ENCODE assay signal across 15 mouse cellular contexts in genomic region chr11:88847281-88848006, GRCm38 (mm10). TPM values are rescaled to one million over a fixed set of nuclear protein-coding genes. Genes with fewer than 3 reads are reported as not detected.
DNase-seq lines count a peak whose midpoint lies in the region; ATAC-seq and TF ChIP-seq lines count a peak whose summit lies in the region.
"Had no signal": no experiment of that assay in that cellular context is flagged by ENCODE, and none has a peak within 500 bp of the region (broad histone marks: within the 10 kb centered on the region; RNA-seq: fewer than 3 reads in every experiment).

No protein-coding gene starts in this region.

- H3K79me2 ChIP-seq in liver, adult 2 months (ENCODE audit: control insufficient read depth, insufficient read depth, low read length), result peaks cover 49% of the 10 kb centered on the region; the same call in 1 of the 2 replicates

- no peak for ATAC-seq in heart, embryonic 15.5 days (replicated peaks; ENCODE audit: insufficient number of reproducible peaks, insufficient read depth, low FRiP score, low read depth)
- no peak for ATAC-seq in hindbrain, postnatal 0 days
- ATAC-seq: inflammation-experienced regulatory T-cells, adult 6 months had no signal

- no peak for TF ChIP-seq CTCF in liver, adult 2 months (IDR thresholded peaks at IDR 0.05; ENCODE audit: low read depth, low read length)
- TF ChIP-seq CTCF in embryonic fibroblast, embryonic 13.5 days (IDR thresholded peaks at IDR 0.05; ENCODE audit: borderline replicate concordance, insufficient read depth, low read length), result no peak
- no peak for TF ChIP-seq CTCF in hindbrain, postnatal 0 days (IDR thresholded peaks at IDR 0.05; ENCODE audit: low read depth)

- no peak overlapping the region for H3K4me3 ChIP-seq in heart, embryonic 15.5 days
- H3K4me3 ChIP-seq in liver, adult 2 months (ENCODE audit: insufficient read depth, low read depth, low read length), result no peak overlapping the region
- H3K4me3 ChIP-seq in embryonic fibroblast, embryonic 13.5 days (ENCODE audit: insufficient read depth, low read length), result no peak overlapping the region
- no peak overlapping the region for H3K4me3 ChIP-seq in hindbrain, postnatal 0 days (ENCODE audit: low read length)

- H3K9ac ChIP-seq in heart, embryonic 15.5 days, result no peak overlapping the region
- H3K9ac ChIP-seq in liver, adult 2 months (ENCODE audit: low read depth, low read length), result no peak overlapping the region
- no peak overlapping the region for H3K9ac ChIP-seq in hindbrain, postnatal 0 days (replicated peaks; ENCODE audit: low read length)
- H3K9ac ChIP-seq: liver, embryonic 14.5 days had no signal

- H3K9me3 ChIP-seq in heart, embryonic 15.5 days (replicated peaks), result no peaks in the 10 kb centered on the region
- no peaks in the 10 kb centered on the region for H3K9me3 ChIP-seq in hindbrain, postnatal 0 days (ENCODE audit: low read length)

- TF ChIP-seq POLR2A in liver, adult 2 months (IDR thresholded peaks at IDR 0.05; ENCODE audit: extremely low read depth, insufficient read depth, low read length), result no peak
- TF ChIP-seq POLR2A in embryonic fibroblast, embryonic 13.5 days (IDR thresholded peaks at IDR 0.05; ENCODE audit: low read depth, low read length), result no peak

- H3K36me3 ChIP-seq in heart, embryonic 15.5 days, result peaks cover 23% of the 10 kb centered on the region; the same call in 1 of the 2 replicates
- peaks cover 2% of the 10 kb centered on the region; the same call in 1 of the 2 replicates for H3K36me3 ChIP-seq in liver, adult 2 months (ENCODE audit: control insufficient read depth, insufficient read depth, low read length)
- H3K36me3 ChIP-seq in hindbrain, postnatal 0 days (ENCODE audit: insufficient read depth, low read length), result peaks cover 13% of the 10 kb centered on the region; the same call in 1 of the 2 replicates

- H3K27ac ChIP-seq in heart, embryonic 15.5 days, result peak overlapping the region; percentile 95; the same call in 1 of the 2 replicates
- H3K27ac ChIP-seq in liver, adult 2 months (replicated peaks; ENCODE audit: insufficient read depth, low read depth, low read length), result no peak overlapping the region
- peak overlapping the region; percentile 68; the same call in 1 of the 2 replicates for H3K27ac ChIP-seq in embryonic fibroblast, embryonic 13.5 days (ENCODE audit: insufficient read depth, low read length)
- H3K27ac ChIP-seq in hindbrain, postnatal 0 days, result no peak overlapping the region
- H3K27ac ChIP-seq: liver, embryonic 14.5 days had no signal

- no peak for DNase-seq in heart, postnatal 4 days
- DNase-seq in liver, adult 2 months (ENCODE audit: extremely low read depth, low read depth, low spot score), result peak; percentile 64
- DNase-seq in liver, result no peak
- peak; percentile 90 for DNase-seq in adrenal gland, adult 2 months
- no peak for DNase-seq in T-cell, adult 2 months (ENCODE audit: low spot score)
- no peak for DNase-seq in hindbrain, postnatal 0 days (ENCODE audit: low spot score)
- DNase-seq: cerebellum, adult 2 months; layer of hippocampus, postnatal 36 days; lung, postnatal 10 days; retina, postnatal 1 day; thymus, postnatal 36 days had no signal

- 72% methylated on average over 8 of the region's 8 CpGs for WGBS in heart, embryonic 15.5 days
- 36% methylated on average over 8 of the region's 8 CpGs for WGBS in liver, adult 2 months
- 85% methylated on average over 8 of the region's 8 CpGs for WGBS in hindbrain, postnatal 0 days

- peaks cover 69% of the 10 kb centered on the region for H3K4me1 ChIP-seq in heart, embryonic 15.5 days (replicated peaks)
- peaks cover 45% of the 10 kb centered on the region for H3K4me1 ChIP-seq in liver, adult 2 months (ENCODE audit: control insufficient read depth, insufficient read depth, low read length)
- H3K4me1 ChIP-seq in embryonic fibroblast, embryonic 13.5 days (ENCODE audit: control insufficient read depth, insufficient read depth, low read length), result peaks cover 7% of the 10 kb centered on the region; the same call in 1 of the 2 replicates
- no peaks in the 10 kb centered on the region for H3K4me1 ChIP-seq in hindbrain, postnatal 0 days (ENCODE audit: insufficient read depth, low read length)

- H3K27me3 ChIP-seq in heart, embryonic 15.5 days, result no peaks in the 10 kb centered on the region
- no peaks in the 10 kb centered on the region for H3K27me3 ChIP-seq in liver, adult 2 months (ENCODE audit: control insufficient read depth, insufficient read depth, low read length)
- no peaks in the 10 kb centered on the region for H3K27me3 ChIP-seq in hindbrain, postnatal 0 days (ENCODE audit: insufficient read depth, low read length)

- H3K4me2 ChIP-seq in heart, embryonic 15.5 days, result no peak overlapping the region
- H3K4me2 ChIP-seq in hindbrain, postnatal 0 days (ENCODE audit: low read depth, low read length), result no peak overlapping the region

RNA-seq across cellular contexts. Expression of gene Akap1, which starts 16.9 kb away (rescaled TPM):
- polyA plus RNA-seq in heart, embryonic 15.5 days (2015; fragmentation: Nextera tagmentation; extraction: Ambion mirVana), result 44.2 and 45.8 TPM in 2 replicates
- total RNA-seq in heart, postnatal 4 days (2021), result 100 to 1,000 TPM; 105 TPM
- 37.7 and 53.6 TPM in 2 replicates for total RNA-seq in liver, adult 2 months (2014; rRNA removed)
- 58.0 and 81.5 TPM in 2 replicates for polyA plus RNA-seq in liver, adult 2 months (2012; rRNA removed)
- 100 to 1,000 TPM in 1 of 2 experiments, 10 to 100 TPM in 1; 95.0 to 144 TPM for total RNA-seq in adrenal gland, adult 2 months (2021)
- 54.2 and 59.5 TPM in 2 replicates for polyA plus RNA-seq in adrenal gland, adult 2 months (2012; rRNA removed)
- 24.2 and 25.5 TPM in 2 replicates for polyA plus RNA-seq in embryonic fibroblast, embryonic 13.5 days (2011; ENCODE audit: insufficient read length, low read depth, missing spikeins)
- total RNA-seq in hindbrain, postnatal 0 days (2014; rRNA removed), result 38.7 and 51.5 TPM in 2 replicates
- polyA plus RNA-seq in hindbrain, postnatal 0 days (2015; fragmentation: Nextera tagmentation; extraction: Ambion mirVana), result 19.5 and 20.8 TPM in 2 replicates

Comparison
In these comparisons a context has a peak if more than half of its experiments do, and no peak if none do; other contexts are left out.
1. DNase-seq: peak in liver, adult 2 months (single experiment) and adrenal gland, adult 2 months (single experiment); none in heart, postnatal 4 days (single experiment), liver (single experiment), T-cell, adult 2 months (single experiment) and hindbrain, postnatal 0 days (single experiment).
2. H3K27ac ChIP-seq: peak in heart, embryonic 15.5 days (single experiment) and embryonic fibroblast, embryonic 13.5 days (single experiment); none in liver, adult 2 months (single experiment) and hindbrain, postnatal 0 days (single experiment).